Mouse (Mus musculus): ENCODE measurements at regions not wholly inside any gene's neighbourhood (a gene's known extent, or its start where the extent isn't known, plus 50 kb on each side); places are given as distances from the start of the nearest gene placed in this dataset.

- no peak for DNase-seq (ENCODE audit: extremely low read depth)
- Histone ChIP-seq H3K79me2 (replicated peaks; ENCODE audit: control insufficient read depth, extremely low read depth, insufficient read depth, poor library complexity, severe bottlenecking) (no peaks in the 10 kb centered on the region), H3K9me3 (replicated peaks; ENCODE audit: low read length) (peaks cover 47% of the 10 kb centered on the region), H3K9ac (ENCODE audit: insufficient read depth, low read depth) (no peak overlapping the region), H3K27ac (ENCODE audit: insufficient read depth, low read depth) (no peak overlapping the region), H3K4me1 (ENCODE audit: control insufficient read depth in 1 of 2, insufficient read depth in 2 of 2) (no peaks in the 10 kb centered on the region), H3K27me3 (replicated peaks) (no peaks in the 10 kb centered on the region), H3K36me3 (replicated peaks in 1 of 2; ENCODE audit: control insufficient read depth in 1 of 2, insufficient read depth in 1 of 2, low read length in 1 of 2) (no peaks in the 10 kb centered on the region), H3K4me3 (replicated peaks in 1 of 3; ENCODE audit: low read depth in 2 of 3, low read length in 2 of 3, poor library complexity in 1 of 3) (no peak overlapping the region), H3K4me2 (ENCODE audit: insufficient read depth, low read depth, poor library complexity, severe bottlenecking) (no peak overlapping the region)
- no peak for TF ChIP-seq CHD1 (IDR thresholded peaks at IDR 0.05; ENCODE audit: low read depth, low read length)
- TF ChIP-seq UBTF (IDR thresholded peaks at IDR 0.05; ENCODE audit: low read depth, low read length), result no peak
- in situ Hi-C loops (cut with MboI; ENCODE audit: low pct_ligation_motif_present, low pct_unique_long_range_greater_than_20kb, low sequenced_read_pairs), result no loop called here
- dilution Hi-C loops (cut with MboI; ENCODE audit: extremely low pct_ligation_motif_present, extremely low pct_unique_long_range_greater_than_20kb, low sequenced_read_pairs), result no loop called here
Measured at GRCm38 (mm10) chr12:45671554-45671948, 597.0 kb upstream of the Stxbp6 start.

GRCm38 (mm10) chr12:45670874-45671553 is 596.5 kb upstream of the Stxbp6 start:
- Histone ChIP-seq H3K9ac (ENCODE audit: insufficient read depth, low read depth) (no peak overlapping the region), H3K79me2 (replicated peaks; ENCODE audit: control insufficient read depth, extremely low read depth, insufficient read depth, poor library complexity, severe bottlenecking) (no peaks in the 10 kb centered on the region), H3K4me1 (ENCODE audit: control insufficient read depth in 1 of 2, insufficient read depth in 2 of 2) (no peaks in the 10 kb centered on the region), H3K27ac (ENCODE audit: insufficient read depth, low read depth) (no peak overlapping the region), H3K4me3 (replicated peaks in 1 of 3; ENCODE audit: low read depth in 2 of 3, low read length in 2 of 3, poor library complexity in 1 of 3) (no peak overlapping the region), H3K4me2 (ENCODE audit: insufficient read depth, low read depth, poor library complexity, severe bottlenecking) (no peak overlapping the region), H3K36me3 (replicated peaks in 1 of 2; ENCODE audit: control insufficient read depth in 1 of 2, insufficient read depth in 1 of 2, low read length in 1 of 2) (no peaks in the 10 kb centered on the region), H3K27me3 (replicated peaks) (no peaks in the 10 kb centered on the region), H3K9me3 (replicated peaks; ENCODE audit: low read length) (peaks cover 50% of the 10 kb centered on the region)
- in situ Hi-C loops (cut with MboI; ENCODE audit: low pct_ligation_motif_present, low pct_unique_long_range_greater_than_20kb, low sequenced_read_pairs) (no loop called here), dilution Hi-C loops (cut with MboI; ENCODE audit: extremely low pct_ligation_motif_present, extremely low pct_unique_long_range_greater_than_20kb, low sequenced_read_pairs) (no loop called here)
- no peak for TF ChIP-seq TBP (conservative IDR thresholded peaks at IDR 0.05; ENCODE audit: low read depth, low read length)
- no peak for TF ChIP-seq BHLHE40 (IDR thresholded peaks at IDR 0.05; ENCODE audit: low read depth, low read length)
- TF ChIP-seq CTCF (conservative IDR thresholded peaks at IDR 0.05 in 1 of 2, IDR thresholded peaks at IDR 0.05 in 1 of 2; ENCODE audit: low read depth in 2 of 2, low read length in 2 of 2), result no peak
- TF ChIP-seq RAD21 (IDR thresholded peaks at IDR 0.05; ENCODE audit: low read depth, low read length), result no peak
- no peak for TF ChIP-seq EP300 (IDR thresholded peaks at IDR 0.05; ENCODE audit: low read length)
- no peak for DNase-seq (ENCODE audit: extremely low read depth)

GRCm38 (mm10) chr12:45670246-45670873 is 595.9 kb upstream of the Stxbp6 start:
- dilution Hi-C loops (cut with MboI; ENCODE audit: extremely low pct_ligation_motif_present, extremely low pct_unique_long_range_greater_than_20kb, low sequenced_read_pairs), result no loop called here

More at GRCm38 (mm10) chr12:45670246-45670873, 595.9 kb upstream of the Stxbp6 start:
- H3K9ac ChIP-seq (ENCODE audit: insufficient read depth, low read depth), result no peak overlapping the region
- no peak for DNase-seq (ENCODE audit: extremely low read depth)
- no peak overlapping the region for H3K27ac ChIP-seq (ENCODE audit: insufficient read depth, low read depth)
- H3K4me3 ChIP-seq (replicated peaks in 1 of 3; ENCODE audit: low read depth in 2 of 3, low read length in 2 of 3, poor library complexity in 1 of 3), result no peak overlapping the region
- H3K4me2 ChIP-seq (ENCODE audit: insufficient read depth, low read depth, poor library complexity, severe bottlenecking), result no peak overlapping the region
- peaks cover 51% of the 10 kb centered on the region for H3K9me3 ChIP-seq (replicated peaks; ENCODE audit: low read length)
- H3K36me3 ChIP-seq (replicated peaks in 1 of 2; ENCODE audit: control insufficient read depth in 1 of 2, insufficient read depth in 1 of 2, low read length in 1 of 2), result no peaks in the 10 kb centered on the region
- in situ Hi-C loops (cut with MboI; ENCODE audit: low pct_ligation_motif_present, low pct_unique_long_range_greater_than_20kb, low sequenced_read_pairs), result no loop called here
- H3K4me1 ChIP-seq (ENCODE audit: control insufficient read depth in 1 of 2, insufficient read depth in 2 of 2), result no peaks in the 10 kb centered on the region
- no peaks in the 10 kb centered on the region for H3K79me2 ChIP-seq (replicated peaks; ENCODE audit: control insufficient read depth, extremely low read depth, insufficient read depth, poor library complexity, severe bottlenecking)
- no peaks in the 10 kb centered on the region for H3K27me3 ChIP-seq (replicated peaks)
- TF ChIP-seq BHLHE40 (IDR thresholded peaks at IDR 0.05; ENCODE audit: low read depth, low read length), result no peak
- TF ChIP-seq ZNF384 (IDR thresholded peaks at IDR 0.05; ENCODE audit: low read depth, low read length), result no peak
- TF ChIP-seq ZMIZ1 (IDR thresholded peaks at IDR 0.05; ENCODE audit: low read depth, low read length), result no peak
- no peak for TF ChIP-seq USF1 (IDR thresholded peaks at IDR 0.05; ENCODE audit: low read depth, low read length)
- no peak for TF ChIP-seq HCFC1 (IDR thresholded peaks at IDR 0.05; ENCODE audit: low read depth, low read length)
- no peak for TF ChIP-seq CHD2 (IDR thresholded peaks at IDR 0.05; ENCODE audit: low read length)
- no peak for TF ChIP-seq GABPA (IDR thresholded peaks at IDR 0.05; ENCODE audit: insufficient replicate concordance, low read depth, low read length)
- no peak for TF ChIP-seq NRF1 (IDR thresholded peaks at IDR 0.05; ENCODE audit: low read depth, low read length)
- no peak for TF ChIP-seq ELF1 (IDR thresholded peaks at IDR 0.05; ENCODE audit: low read depth, low read length)
- TF ChIP-seq TBP (conservative IDR thresholded peaks at IDR 0.05; ENCODE audit: low read depth, low read length), result no peak
- no peak for TF ChIP-seq ETS1 (conservative IDR thresholded peaks at IDR 0.05; ENCODE audit: low read depth, low read length)
- TF ChIP-seq MAX (IDR thresholded peaks at IDR 0.05; ENCODE audit: low read length), result no peak
- no peak for TF ChIP-seq RAD21 (IDR thresholded peaks at IDR 0.05; ENCODE audit: low read depth, low read length)
- TF ChIP-seq KAT2A (IDR thresholded peaks at IDR 0.05; ENCODE audit: insufficient replicate concordance, low read length), result no peak
- TF ChIP-seq USF2 (conservative IDR thresholded peaks at IDR 0.05; ENCODE audit: low read depth, low read length), result no peak
- TF ChIP-seq POLR2AphosphoS2 (IDR thresholded peaks at IDR 0.05; ENCODE audit: low read depth, low read length), result no peak
- no peak for TF ChIP-seq IRF4 (IDR thresholded peaks at IDR 0.05; ENCODE audit: low read depth, low read length)
- TF ChIP-seq ZC3H11A (IDR thresholded peaks at IDR 0.05; ENCODE audit: low read depth, low read length), result no peak

All from CH12.LX (cell line).